Mouse (Mus musculus): ENCODE results near the gene H2afz. TPM values are rescaled to one million over a fixed set of nuclear protein-coding genes. Genes with fewer than 3 reads are reported as not detected.
"Not testable (repeated sequence)": the region's sequence is repeated elsewhere in the genome, so short reads cannot be mapped to it uniquely, and the experiment has no call there.

The H2afz gene
- polyA plus RNA-seq, 1 experiment from 2014 or later = 1,983 TPM

GRCm38 (mm10) chr3:137895196-137895595 lies 30.9 kb downstream of the H2afz start:
- no peaks in the 10 kb centered on the region for H3K27me3 ChIP-seq (replicated peaks; ENCODE audit: control insufficient read depth, insufficient read depth, low read length)
- ATAC-seq = no peak
- no peak overlapping the region for H3K4me2 ChIP-seq (ENCODE audit: low read length)
- H3K36me3 ChIP-seq (ENCODE audit: control insufficient read depth, insufficient read depth, low read length) = peaks cover 20% of the 10 kb centered on the region; the same call in 1 of the 2 replicates
- no peak overlapping the region for H3K9ac ChIP-seq (ENCODE audit: low read length)
- no peaks in the 10 kb centered on the region; the same call in 1 of the 2 replicates for H3K4me1 ChIP-seq (ENCODE audit: control insufficient read depth, insufficient read depth, low read length)
- H3K9me3 ChIP-seq (replicated peaks; ENCODE audit: control insufficient read depth, low read length) = no peaks in the 10 kb centered on the region
- H3K27ac ChIP-seq (ENCODE audit: low read depth, low read length) = no peak overlapping the region
- no peak for DNase-seq (ENCODE audit: low spot score)
- H3K4me3 ChIP-seq (ENCODE audit: low read depth, low read length) = no peak overlapping the region
- 98% methylated on average over 3 of the region's 3 CpGs for WGBS

GRCm38 (mm10) chr3:137896386-137896785 lies 32.1 kb downstream of the H2afz start:
- no peak for DNase-seq (ENCODE audit: low spot score)
- WGBS = 89% methylated on average over 4 of the region's 4 CpGs
- Histone ChIP-seq H3K4me3 (ENCODE audit: low read depth, low read length) (no peak overlapping the region), H3K27me3 (replicated peaks; ENCODE audit: control insufficient read depth, insufficient read depth, low read length) (no peaks in the 10 kb centered on the region), H3K36me3 (ENCODE audit: control insufficient read depth, insufficient read depth, low read length) (peaks cover 19% of the 10 kb centered on the region; the same call in 1 of the 2 replicates), H3K9ac (ENCODE audit: low read length) (no peak overlapping the region), H3K27ac (ENCODE audit: low read depth, low read length) (no peak overlapping the region), H3K4me1 (ENCODE audit: control insufficient read depth, insufficient read depth, low read length) (peaks cover 2% of the 10 kb centered on the region; the same call in 1 of the 2 replicates), H3K9me3 (replicated peaks; ENCODE audit: control insufficient read depth, low read length) (no peaks in the 10 kb centered on the region), H3K4me2 (ENCODE audit: low read length) (no peak overlapping the region)
- no peak for ATAC-seq

- H3K4me3 ChIP-seq (ENCODE audit: low read depth, low read length) = no peak overlapping the region
- no peak overlapping the region for H3K27ac ChIP-seq (ENCODE audit: low read depth, low read length)
- no peaks in the 10 kb centered on the region for H3K9me3 ChIP-seq (replicated peaks; ENCODE audit: control insufficient read depth, low read length)
- no peak overlapping the region for H3K9ac ChIP-seq (ENCODE audit: low read length)
- H3K4me1 ChIP-seq (ENCODE audit: control insufficient read depth, insufficient read depth, low read length) = peaks cover 2% of the 10 kb centered on the region; the same call in 1 of the 2 replicates
- peaks cover 19% of the 10 kb centered on the region; the same call in 1 of the 2 replicates for H3K36me3 ChIP-seq (ENCODE audit: control insufficient read depth, insufficient read depth, low read length)
- no peak overlapping the region for H3K4me2 ChIP-seq (ENCODE audit: low read length)
- DNase-seq (ENCODE audit: low spot score) = no peak
- 97% methylated on average over 3 of the region's 3 CpGs for WGBS
- H3K27me3 ChIP-seq (replicated peaks; ENCODE audit: control insufficient read depth, insufficient read depth, low read length) = no peaks in the 10 kb centered on the region
- no peak for ATAC-seq
Observed at GRCm38 (mm10) chr3:137896867-137897266, 32.6 kb downstream of the H2afz start.

GRCm38 (mm10) chr3:137897685-137898084 lies 33.4 kb downstream of the H2afz start:
- no peak overlapping the region for H3K27ac ChIP-seq (ENCODE audit: low read depth, low read length)
- no peak overlapping the region for H3K4me2 ChIP-seq (ENCODE audit: low read length)
- 86% methylated on average over 5 of the region's 5 CpGs for WGBS
- H3K4me1 ChIP-seq (ENCODE audit: control insufficient read depth, insufficient read depth, low read length) = peaks cover 2% of the 10 kb centered on the region; the same call in 1 of the 2 replicates
- H3K27me3 ChIP-seq (replicated peaks; ENCODE audit: control insufficient read depth, insufficient read depth, low read length) = no peaks in the 10 kb centered on the region
- no peak overlapping the region for H3K9ac ChIP-seq (ENCODE audit: low read length)
- ATAC-seq = no peak
- no peak for DNase-seq (ENCODE audit: low spot score)
- no peaks in the 10 kb centered on the region for H3K9me3 ChIP-seq (replicated peaks; ENCODE audit: control insufficient read depth, low read length)
- no peak overlapping the region for H3K4me3 ChIP-seq (ENCODE audit: low read depth, low read length)
- 0 out of 2 replicates have a peak, but pooled peaks cover 21% of the 10 kb centered on the region for H3K36me3 ChIP-seq (ENCODE audit: control insufficient read depth, insufficient read depth, low read length)

GRCm38 (mm10) chr3:137900149-137900548 lies 35.9 kb downstream of the H2afz start:
- peak; percentile 60 for ATAC-seq
- Histone ChIP-seq H3K4me3 (ENCODE audit: low read depth, low read length) (no peak overlapping the region), H3K4me2 (ENCODE audit: low read length) (no peak overlapping the region), H3K27ac (ENCODE audit: low read depth, low read length) (no peak overlapping the region), H3K9ac (ENCODE audit: low read length) (no peak overlapping the region), H3K36me3 (ENCODE audit: control insufficient read depth, insufficient read depth, low read length) (peaks cover 15% of the 10 kb centered on the region; the same call in 1 of the 2 replicates), H3K27me3 (replicated peaks; ENCODE audit: control insufficient read depth, insufficient read depth, low read length) (no peaks in the 10 kb centered on the region), H3K4me1 (ENCODE audit: control insufficient read depth, insufficient read depth, low read length) (peaks cover 2% of the 10 kb centered on the region; the same call in 1 of the 2 replicates), H3K9me3 (replicated peaks; ENCODE audit: control insufficient read depth, low read length) (no peaks in the 10 kb centered on the region)
- 34% methylated on average over 10 of the region's 10 CpGs for WGBS
- peak; percentile 75 for DNase-seq (ENCODE audit: low spot score)

GRCm38 (mm10) chr3:137913093-137913492 lies 48.8 kb downstream of the H2afz start:
- DNase-seq (ENCODE audit: low spot score) = no peak
- 70% methylated on average over 2 of the region's 2 CpGs for WGBS
- ATAC-seq = no peak
- peaks cover 9% of the 10 kb centered on the region for H3K4me1 ChIP-seq (ENCODE audit: control insufficient read depth, insufficient read depth, low read length)
- no peak overlapping the region for H3K9ac ChIP-seq (ENCODE audit: low read length)
- H3K4me2 ChIP-seq (ENCODE audit: low read length) = no peak overlapping the region
- H3K27ac ChIP-seq (ENCODE audit: low read depth, low read length) = no peak overlapping the region
- no peaks in the 10 kb centered on the region for H3K27me3 ChIP-seq (replicated peaks; ENCODE audit: control insufficient read depth, insufficient read depth, low read length)
- H3K4me3 ChIP-seq (ENCODE audit: low read depth, low read length) = no peak overlapping the region
- H3K9me3 ChIP-seq (replicated peaks; ENCODE audit: control insufficient read depth, low read length) = no peaks in the 10 kb centered on the region
- 0 out of 2 replicates have a peak, but pooled peaks cover 5% of the 10 kb centered on the region for H3K36me3 ChIP-seq (ENCODE audit: control insufficient read depth, insufficient read depth, low read length)

GRCm38 (mm10) chr3:137914567-137914966 lies 50.3 kb downstream of the H2afz start:
- not testable (repeated sequence) for H3K4me3 ChIP-seq (ENCODE audit: low read depth, low read length); H3K27me3 ChIP-seq (replicated peaks; ENCODE audit: control insufficient read depth, insufficient read depth, low read length); ATAC-seq; H3K4me2 ChIP-seq (ENCODE audit: low read length); H3K27ac ChIP-seq (ENCODE audit: low read depth, low read length); H3K9ac ChIP-seq (ENCODE audit: low read length); H3K36me3 ChIP-seq (ENCODE audit: control insufficient read depth, insufficient read depth, low read length); H3K9me3 ChIP-seq (replicated peaks; ENCODE audit: control insufficient read depth, low read length); DNase-seq (ENCODE audit: low spot score)
- H3K4me1 ChIP-seq (ENCODE audit: control insufficient read depth, insufficient read depth, low read length) = peaks cover 15% of the 10 kb centered on the region
- no CpG with 5 or more reads among the region's 1 CpGs for WGBS

Other genes starting within 250 kb of the H2afz start
- gene Ddit4l, start 242.9 kb upstream of the H2afz start, polyA plus RNA-seq (2014; fragmentation: Nextera tagmentation; extraction: Ambion mirVana) = 8.3 and 10.8 TPM in 2 replicates
- gene Gm21962, start 193.0 kb upstream of the H2afz start, polyA plus RNA-seq (2014; fragmentation: Nextera tagmentation; extraction: Ambion mirVana) = not detected in 2 replicates
- 6.3 and 9.1 TPM in 2 replicates for gene Dnajb14, start 3.2 kb downstream of the H2afz start, polyA plus RNA-seq (2014; fragmentation: Nextera tagmentation; extraction: Ambion mirVana)
- gene Lamtor3, start 54.0 kb downstream of the H2afz start, polyA plus RNA-seq (2014; fragmentation: Nextera tagmentation; extraction: Ambion mirVana) = 143 and 153 TPM in 2 replicates
- 2.4 and 4.4 TPM in 2 replicates for gene Dapp1, start 117.1 kb downstream of the H2afz start, polyA plus RNA-seq (2014; fragmentation: Nextera tagmentation; extraction: Ambion mirVana)
- gene 1110002E22Rik, start 200.6 kb downstream of the H2afz start, polyA plus RNA-seq (2014; fragmentation: Nextera tagmentation; extraction: Ambion mirVana) = 0.03 and 0.04 TPM in 2 replicates
- not detected in 2 replicates for gene Gm5105, start 202.9 kb downstream of the H2afz start, polyA plus RNA-seq (2014; fragmentation: Nextera tagmentation; extraction: Ambion mirVana)